Mouse (Mus musculus): ENCODE measurements around the gene Lonp1.

Gene Lonp1

GRCm38 (mm10) chr17:56593527-56594271, 33.0 kb downstream of the Lonp1 start:
- ATAC-seq (ENCODE audit: insufficient number of reproducible peaks, low FRiP score, low TSS enrichment): no peak

GRCm38 (mm10) chr17:56592553-56592952, 34.1 kb downstream of the Lonp1 start:
- no peak for ATAC-seq (ENCODE audit: insufficient number of reproducible peaks, low FRiP score, low TSS enrichment)

DNA sequence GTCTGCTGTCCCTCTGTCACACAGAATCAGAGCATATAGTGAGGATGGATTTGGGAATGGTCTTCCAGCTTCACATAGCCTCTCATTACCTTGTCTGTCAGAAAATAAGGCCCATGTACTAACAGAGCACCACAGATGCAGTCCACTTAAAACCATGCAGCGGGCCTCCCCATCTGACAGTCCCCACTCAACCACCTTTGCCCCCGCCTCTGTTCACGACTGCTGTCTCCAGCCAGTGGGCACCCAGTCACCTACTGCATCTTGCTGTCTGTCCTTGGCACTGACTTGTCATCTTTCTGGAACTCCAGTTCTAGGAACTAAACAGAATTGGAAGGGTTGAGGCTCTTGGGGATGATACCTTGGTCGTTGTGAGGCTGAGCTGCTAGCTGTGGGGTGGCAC, 37.8 kb downstream of the Lonp1 start:
- no peak for ATAC-seq (ENCODE audit: insufficient number of reproducible peaks, low FRiP score, low TSS enrichment)

DNA sequence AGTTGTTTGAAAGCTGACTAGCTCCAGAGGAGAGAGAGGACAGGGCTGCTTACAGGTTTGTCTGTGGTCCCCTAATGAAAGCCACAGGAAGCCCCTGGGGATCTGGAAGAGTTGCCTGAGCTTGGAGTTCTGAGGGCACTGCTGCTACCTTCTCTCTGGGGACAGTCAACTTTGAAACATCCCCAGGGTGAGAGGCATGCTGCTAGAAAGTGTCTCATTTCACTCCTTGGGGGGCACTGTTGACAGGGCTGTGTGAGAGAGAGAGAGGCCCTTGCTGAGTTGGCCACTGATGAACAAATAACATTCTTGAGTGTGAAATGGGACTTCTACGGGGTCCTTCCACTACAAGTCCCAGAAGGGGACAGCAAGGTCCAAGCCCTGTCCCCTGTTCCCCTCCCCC, 38.9 kb downstream of the Lonp1 start:
- no peak for ATAC-seq (ENCODE audit: insufficient number of reproducible peaks, low FRiP score, low TSS enrichment)

- peak; percentile 29; the same call in 1 of the 2 replicates for ATAC-seq (ENCODE audit: insufficient number of reproducible peaks, low FRiP score, low TSS enrichment)
Observed at GRCm38 (mm10) chr17:56585171-56585821, 41.4 kb downstream of the Lonp1 start.

DNA sequence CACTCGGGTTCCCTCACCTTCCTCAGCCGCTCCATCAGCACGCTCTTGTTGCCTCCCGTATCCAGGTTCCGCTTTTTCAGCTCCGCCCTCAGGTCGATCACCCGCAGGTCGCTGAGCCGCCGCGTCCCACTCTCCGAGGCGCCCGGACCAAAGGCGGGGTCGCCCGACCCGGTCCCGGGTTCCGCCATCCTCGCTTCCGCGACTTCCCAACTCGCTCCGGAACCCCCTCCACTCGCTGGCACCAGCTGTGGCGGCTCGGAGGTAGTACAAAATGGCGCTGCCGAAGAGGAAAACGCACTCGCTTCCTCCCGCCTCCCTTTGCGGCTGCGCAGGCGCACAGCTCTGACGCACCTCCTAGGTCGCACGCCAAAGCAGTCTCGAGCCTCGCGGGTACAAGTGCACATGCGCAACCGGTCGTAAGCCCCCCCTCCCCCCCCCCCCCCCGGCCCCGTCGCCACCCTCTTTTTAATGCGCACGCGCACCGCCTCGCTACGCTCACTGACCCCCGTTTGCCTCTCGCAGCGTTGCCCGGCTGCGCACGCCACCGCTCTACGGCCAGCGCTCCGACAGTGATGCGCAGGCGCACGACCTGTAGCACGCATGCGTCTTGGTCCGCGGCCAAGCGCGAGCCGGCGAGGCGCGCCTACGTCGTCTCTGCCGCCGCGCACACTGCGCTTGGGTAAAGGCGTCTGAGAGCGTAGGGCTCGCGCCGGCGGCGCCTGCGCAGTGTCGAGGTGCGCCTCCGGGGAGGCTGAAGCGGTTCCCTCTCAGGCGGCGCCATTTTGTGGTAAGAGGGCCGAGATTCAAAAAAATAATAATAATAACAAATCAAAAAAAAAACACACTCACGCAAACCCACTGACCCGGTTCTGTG, 42.2 kb downstream of the Lonp1 start, which contains the start of the genes Safb2 and Safb:
Gene Safb2 (minus strand): TSS at position 329 of the 874 bp plus-strand sequence.
Gene Safb (plus strand): TSS at position 569 of the 874 bp plus-strand sequence.
- ATAC-seq (ENCODE audit: insufficient number of reproducible peaks, low FRiP score, low TSS enrichment): peak; percentile 77

GRCm38 (mm10) chr17:56583611-56584256, 43.0 kb downstream of the Lonp1 start:
- ATAC-seq (ENCODE audit: insufficient number of reproducible peaks, low FRiP score, low TSS enrichment): no peak

DNA sequence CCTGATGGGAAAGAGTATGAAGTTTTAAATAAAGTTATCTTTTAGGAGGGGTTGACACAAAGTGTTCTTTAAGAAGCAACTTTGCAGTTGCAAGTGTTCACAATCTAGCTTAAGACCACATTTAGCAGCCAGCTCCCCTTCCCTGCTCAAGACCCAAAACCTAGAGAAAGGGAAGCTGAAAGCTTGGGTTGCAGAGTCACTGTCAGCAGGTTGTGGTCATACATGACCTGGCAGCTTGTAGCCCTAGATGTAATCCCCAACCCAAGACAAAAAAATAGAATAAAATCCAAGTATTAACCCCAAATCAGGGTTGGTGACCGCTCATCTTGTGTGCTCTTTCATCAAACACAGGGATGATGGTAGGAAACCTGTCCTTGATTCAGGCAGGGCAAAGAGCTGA, 43.6 kb downstream of the Lonp1 start:
- no peak for ATAC-seq (ENCODE audit: insufficient number of reproducible peaks, low FRiP score, low TSS enrichment)

DNA sequence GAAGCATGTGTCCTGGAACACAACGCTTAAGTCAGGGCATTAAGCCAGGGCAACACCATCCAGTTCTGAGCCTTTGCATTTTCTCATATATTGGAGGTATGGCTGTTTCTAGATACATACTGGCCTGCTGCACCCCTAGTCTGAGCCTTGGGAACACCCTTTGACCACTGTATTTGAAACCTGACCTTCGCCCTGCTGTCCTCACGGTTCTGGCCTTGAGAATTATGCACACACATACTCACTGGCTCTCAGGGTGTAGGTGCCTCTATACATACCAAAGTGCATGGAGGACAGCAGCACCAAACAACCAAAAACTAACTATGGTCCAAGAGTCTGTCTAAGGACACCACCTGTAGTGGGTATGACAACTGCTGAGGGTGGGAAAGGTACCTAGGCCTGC, 53.7 kb downstream of the Lonp1 start:
- ATAC-seq (ENCODE audit: insufficient number of reproducible peaks, low FRiP score, low TSS enrichment): no peak

GRCm38 (mm10) chr17:56572154-56572553, 54.5 kb downstream of the Lonp1 start:
- ATAC-seq (ENCODE audit: insufficient number of reproducible peaks, low FRiP score, low TSS enrichment): no peak

GRCm38 (mm10) chr17:56570287-56570686, 56.4 kb downstream of the Lonp1 start:
- no peak for ATAC-seq (ENCODE audit: insufficient number of reproducible peaks, low FRiP score, low TSS enrichment)

- ATAC-seq (ENCODE audit: insufficient number of reproducible peaks, low FRiP score, low TSS enrichment): no peak
Observed at GRCm38 (mm10) chr17:56567370-56567769, 59.3 kb downstream of the Lonp1 start.

GRCm38 (mm10) chr17:56566918-56567317, 59.8 kb downstream of the Lonp1 start:
- no peak for ATAC-seq (ENCODE audit: insufficient number of reproducible peaks, low FRiP score, low TSS enrichment)

GRCm38 (mm10) chr17:56566293-56566692, 60.4 kb downstream of the Lonp1 start:
- ATAC-seq (ENCODE audit: insufficient number of reproducible peaks, low FRiP score, low TSS enrichment): no peak

Measured in cerebellum, adult (tissue).